In the genomic region with DNA sequence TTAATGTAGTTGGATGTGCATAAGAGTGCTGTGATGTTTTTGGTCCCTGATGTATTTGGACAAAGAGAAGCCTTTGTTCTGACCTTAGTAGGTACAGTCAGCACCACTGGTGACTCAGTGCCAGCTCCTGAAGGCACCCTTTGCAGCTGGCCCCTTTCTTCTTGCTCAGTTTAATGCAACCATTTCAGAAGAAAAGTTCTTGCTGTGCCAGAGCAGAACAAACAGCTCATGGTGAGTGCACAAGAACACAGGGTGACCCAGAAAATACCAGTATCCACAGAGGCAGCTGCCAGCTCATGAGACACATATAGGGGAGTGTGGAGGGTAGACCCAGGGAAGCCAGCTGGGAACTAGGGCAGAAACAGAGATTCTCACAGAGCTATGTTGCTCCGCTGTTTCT, we compare ENCODE assay signal across 10 mouse cellular contexts. TPM values are rescaled to one million over a fixed set of nuclear protein-coding genes. Genes with fewer than 3 reads are reported as not detected.
DNase-seq lines count a peak whose midpoint lies in the region; ATAC-seq and TF ChIP-seq lines count a peak whose summit lies in the region.
"Had no signal": no experiment of that assay in that cellular context is flagged by ENCODE, and none has a peak within 500 bp of the region (broad histone marks: within the 10 kb centered on the region; RNA-seq: fewer than 3 reads in every experiment).

No protein-coding gene starts in this region.

- no peak overlapping the region for H3K4me2 ChIP-seq in intestine, postnatal 0 days (replicated peaks; ENCODE audit: low read depth)

- WGBS in intestine, postnatal 0 days, result 100% methylated on average over 1 of the region's 1 CpGs

- H3K9me3 ChIP-seq in intestine, postnatal 0 days (ENCODE audit: control insufficient read depth), result no peaks in the 10 kb centered on the region

- H3K27me3 ChIP-seq in intestine, postnatal 0 days (replicated peaks; ENCODE audit: control insufficient read depth, insufficient read depth, low read length), result no peaks in the 10 kb centered on the region

- TF ChIP-seq CTCF in intestine, postnatal 0 days (IDR thresholded peaks at IDR 0.05; ENCODE audit: low read depth), result no peak

- intact Hi-C loops in left cerebral cortex, postnatal 14 days (cut with DNase I), result no loop called here

- H3K36me3 ChIP-seq in intestine, postnatal 0 days (ENCODE audit: control insufficient read depth, insufficient read depth), result no peaks in the 10 kb centered on the region; the same call in 1 of the 2 replicates

- H3K27ac ChIP-seq in intestine, postnatal 0 days (ENCODE audit: low read depth, low read length), result no peak overlapping the region

- H3K9ac ChIP-seq in intestine, postnatal 0 days (ENCODE audit: low read depth, low read length), result no peak overlapping the region

- DNase-seq in MN1 (ENCODE audit: low spot score), result peak; percentile 7
- DNase-seq in cerebellum, adult 11-12 months, result peak; percentile 7
- DNase-seq in frontal cortex, postnatal 10 days (ENCODE audit: low spot score in 2 of 2), result peak; percentile 27 to 54
- peak; percentile 48 to 83 for DNase-seq in left cerebral cortex, postnatal 14 days (ENCODE audit: low spot score in 2 of 2)
- DNase-seq in urinary bladder, adult 2 months (ENCODE audit: low spot score), result no peak
- no peak for DNase-seq in adrenal gland, adult 2 months
- DNase-seq in spleen, postnatal 10 days (ENCODE audit: low spot score in 2 of 2), result no peak

- no peak for ATAC-seq in intestine, postnatal 0 days

- no peaks in the 10 kb centered on the region for H3K4me1 ChIP-seq in intestine, postnatal 0 days (replicated peaks; ENCODE audit: control insufficient read depth, insufficient read depth, low read length)

- H3K4me3 ChIP-seq in intestine, postnatal 0 days (ENCODE audit: low read depth, low read length), result no peak overlapping the region

RNA-seq across cellular contexts. Expression of gene Cyp2j13, which starts 48.9 kb away (rescaled TPM):
- total RNA-seq in left cerebral cortex, postnatal 14 days (2021), result under 1 TPM; 0.64 to 0.97 TPM
- polyA plus RNA-seq in intestine, postnatal 0 days (2015; fragmentation: Nextera tagmentation; extraction: Ambion mirVana), result 0.16 and 0.37 TPM in 2 replicates
- not detected in 2 replicates for polyA plus RNA-seq in urinary bladder, adult 2 months (2012; rRNA removed)
- total RNA-seq in adrenal gland, adult 2 months (2021), result not detected
- polyA plus RNA-seq in adrenal gland, adult 2 months (2012; rRNA removed), result not detected in 2 replicates
- total RNA-seq: MEL had no signal
- polyA plus RNA-seq: heart, postnatal 0 days had no signal

Comparison
In these comparisons a context has a peak if more than half of its experiments do, and no peak if none do; other contexts are left out.
1. DNase-seq: peak in MN1 (single experiment), cerebellum, adult 11-12 months (single experiment), frontal cortex, postnatal 10 days (2 of 2) and left cerebral cortex, postnatal 14 days (2 of 2); none in urinary bladder, adult 2 months (single experiment), adrenal gland, adult 2 months (single experiment) and spleen, postnatal 10 days (0 of 2).